Mouse (Mus musculus) heart, adult 18-20 months (tissue): ENCODE measurements around the gene Dcaf15. TPM values are rescaled to one million over a fixed set of nuclear protein-coding genes. Genes with fewer than 3 reads are reported as not detected.
A peak's percentile ranks its signal among the peaks of the same experiment; 100 is the strongest.

Experiments
- DNase-seq, 2 experiments: peaks; one replicate each; pipeline ENCODE4 v3.0.0; 2021 to 2022; ENCODE audit warnings: mixed read lengths in 1 of 2
- microRNA-seq, 2 experiments: library from miRNA; unstranded; fragments of <30 nt; microRNA quantifications; one replicate each; pipeline ENCODE4 v1.2.0; 2022
- total RNA-seq, 2 experiments: library from RNA; stranded (reverse); gene quantifications; 2 replicates each; pipeline ENCODE4 v1.2.3; 2021

The Dcaf15 gene
- total RNA-seq, 2 experiments from 2014 or later, result 7.2 to 7.3 TPM

DNA sequence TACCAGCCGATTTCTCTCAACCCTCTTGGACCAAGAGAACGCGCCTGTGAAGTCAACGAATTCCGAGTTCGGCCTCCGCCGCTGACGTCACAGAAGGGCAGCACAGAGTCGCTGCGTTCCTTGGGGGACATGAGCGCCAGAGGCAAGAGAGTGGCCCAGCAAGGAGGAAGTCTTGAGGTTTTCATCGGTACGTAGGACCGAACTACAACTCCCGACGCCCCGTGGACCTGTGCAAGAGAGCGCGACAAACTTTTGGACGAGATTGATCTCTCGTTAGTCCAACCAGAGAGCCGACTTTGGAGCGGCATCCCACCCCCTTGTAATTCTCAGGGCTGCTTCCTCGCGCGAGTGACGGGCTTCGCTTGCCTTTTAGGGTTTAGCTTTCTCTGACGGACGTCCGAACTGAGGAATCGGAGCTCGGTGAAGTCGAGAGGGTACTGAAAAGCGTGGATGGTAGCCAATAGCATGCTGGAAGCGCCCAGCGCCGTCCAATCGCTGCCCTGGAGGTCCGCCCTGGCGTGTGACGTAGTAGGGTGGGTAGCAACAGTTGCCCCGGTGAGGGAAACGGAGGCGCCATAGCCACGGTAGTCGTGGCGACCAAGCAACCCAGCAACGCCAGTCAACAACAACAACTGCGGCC is 38.2 kb downstream of the Dcaf15 start, which contains the start of gene Rfx1:
TSS of gene Rfx1 (plus strand) at position 544 of the 640 bp plus-strand sequence.
- DNase-seq, result peak; percentile 100

DNA sequence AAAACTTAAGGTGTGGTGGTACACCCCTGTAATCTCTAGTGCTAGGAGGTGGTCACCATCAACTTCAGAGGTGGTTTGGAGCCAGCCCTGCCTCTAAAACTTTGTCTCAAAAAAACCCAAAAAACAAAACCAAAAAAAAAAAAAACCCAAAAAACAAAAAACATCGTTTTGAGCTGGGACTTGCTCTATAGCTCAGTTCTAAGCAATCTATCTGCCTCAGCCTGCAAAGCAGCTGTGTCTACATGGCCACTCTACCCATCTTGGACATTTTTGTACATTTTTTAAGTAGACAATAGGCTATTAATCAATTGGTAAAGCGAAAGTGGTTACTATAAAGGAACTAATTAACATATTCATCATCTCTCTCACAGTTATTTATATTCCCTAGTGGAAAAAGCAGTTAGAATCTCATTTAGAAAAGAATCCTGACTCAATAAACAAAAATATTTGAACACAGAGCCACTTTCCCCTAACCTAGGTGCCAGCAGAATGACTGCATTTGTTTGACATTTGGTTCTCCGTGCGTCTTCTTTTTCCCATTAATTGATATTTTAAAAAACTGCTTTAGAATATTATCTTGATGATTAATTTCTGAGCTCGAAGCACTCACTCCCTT is 39.0 kb downstream of the Dcaf15 start:
- no peak for DNase-seq

DNA sequence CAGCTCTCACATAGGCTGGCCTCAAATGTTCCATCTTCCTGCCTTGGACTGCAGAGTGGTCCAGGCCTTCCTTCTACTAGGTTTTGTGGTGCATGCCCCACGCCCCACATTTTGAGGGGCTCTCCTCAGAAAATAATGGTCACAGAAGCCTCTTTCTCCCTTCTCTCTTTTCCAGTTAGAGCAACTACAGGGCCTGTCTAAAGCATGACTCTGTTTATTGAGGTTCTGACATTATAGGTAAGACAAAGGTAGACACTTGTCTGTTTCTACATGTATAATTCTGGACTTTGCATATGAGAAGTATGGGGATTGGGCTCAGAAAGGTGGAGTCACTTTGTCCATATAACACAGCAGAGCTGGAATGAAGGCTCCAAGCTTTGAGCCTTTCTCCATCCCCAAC is 39.5 kb downstream of the Dcaf15 start, which contains the start of gene Gm10643:
TSS of gene Gm10643 (minus strand) at position 101 of the 400 bp plus-strand sequence.
- no peak for DNase-seq

DNA sequence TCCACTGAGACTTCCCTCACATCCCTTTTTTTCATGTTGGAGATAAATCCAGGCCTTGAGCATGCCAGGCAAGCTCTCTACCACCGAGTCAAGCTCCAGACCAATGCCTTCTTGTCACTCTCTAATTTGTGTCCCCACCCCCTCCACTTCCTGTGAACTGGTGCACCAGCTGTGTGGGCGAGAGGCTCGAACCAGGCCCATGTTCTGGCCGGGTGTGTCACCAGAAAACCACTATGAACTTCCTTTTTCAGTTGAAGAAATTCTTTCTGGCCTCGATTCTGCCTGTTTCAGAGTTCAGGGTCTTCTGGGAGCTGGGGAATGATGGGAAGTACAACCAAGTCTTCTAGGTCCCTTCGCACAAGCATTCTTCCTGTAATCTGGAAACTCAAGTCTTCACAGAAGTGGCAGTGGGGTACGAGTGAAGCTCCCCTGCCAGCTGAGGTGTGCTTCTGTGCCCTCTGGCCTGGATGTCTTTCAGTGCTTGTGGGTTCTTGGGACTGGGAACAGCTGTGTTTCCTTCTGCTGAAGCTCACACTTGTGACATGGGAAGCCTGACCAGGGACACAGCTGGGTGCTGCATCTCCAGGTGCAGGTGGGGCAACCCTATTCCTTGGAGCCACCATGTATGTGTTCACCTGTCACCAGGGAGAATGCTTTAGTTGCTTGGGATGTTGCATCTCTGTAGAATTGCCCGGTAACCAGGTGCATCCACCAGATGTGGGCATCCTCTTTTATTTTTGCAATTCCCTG is 40.5 kb downstream of the Dcaf15 start:
- peak; percentile 37 to 71 for DNase-seq

DNA sequence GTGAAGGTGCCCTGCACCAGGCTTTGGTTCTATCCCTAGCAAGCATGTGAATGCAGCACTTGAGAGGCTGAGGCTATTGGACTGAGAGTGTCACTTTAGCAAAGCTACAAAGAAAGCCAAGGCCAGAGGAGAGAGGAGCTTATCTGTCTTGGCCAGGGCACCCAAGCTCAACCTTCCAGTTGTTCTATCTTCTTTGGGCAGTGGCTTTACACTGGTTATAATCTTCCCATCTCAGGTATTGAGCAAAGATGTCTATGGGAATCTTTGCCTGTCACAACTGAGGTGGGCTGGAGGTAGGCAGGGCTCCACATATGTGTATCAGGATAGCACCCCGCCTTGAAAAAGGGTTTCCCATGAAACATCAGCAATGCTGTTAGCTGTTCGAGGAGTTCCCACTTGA is 44.3 kb downstream of the Dcaf15 start:
- no peak for DNase-seq

DNA sequence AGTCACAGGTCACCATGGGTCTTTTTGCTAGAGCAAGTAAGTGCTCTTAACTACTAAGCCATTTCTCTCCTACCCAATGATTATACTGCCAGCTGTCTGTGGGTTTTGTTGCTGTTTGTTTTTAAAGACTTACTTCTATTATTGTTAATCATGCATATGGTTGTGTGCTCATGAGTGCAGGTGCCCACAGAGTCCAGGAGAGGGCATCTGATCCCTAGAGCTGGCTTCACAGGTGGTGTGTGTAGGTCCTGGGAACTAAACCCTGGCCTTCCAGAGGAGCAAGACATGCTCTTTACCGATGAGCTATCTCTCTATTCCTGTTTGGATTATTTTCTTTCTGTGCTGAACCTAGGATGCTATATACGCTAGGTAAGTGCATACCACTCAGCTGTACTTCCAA is 45.3 kb downstream of the Dcaf15 start:
- no peak for DNase-seq

DNA sequence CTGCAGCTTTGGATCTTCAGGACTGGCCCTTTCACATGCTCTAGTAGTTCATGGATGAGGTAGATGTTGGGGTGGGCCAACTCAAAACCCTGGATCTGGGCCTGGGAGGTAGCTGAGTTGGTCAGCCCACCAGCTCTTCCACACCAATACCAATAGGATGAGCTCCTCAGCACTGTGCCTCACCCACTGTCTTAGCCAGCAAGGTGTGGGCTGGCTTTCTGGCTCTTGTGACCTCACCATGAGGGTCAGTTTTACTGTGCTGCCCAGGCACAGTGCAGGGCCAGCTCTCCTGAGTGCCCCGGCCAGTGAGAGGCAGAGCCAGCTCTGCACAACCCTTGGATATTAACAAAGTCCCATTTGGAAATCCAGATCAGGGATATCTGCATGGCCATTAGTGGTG is 46.7 kb downstream of the Dcaf15 start:
- no peak for DNase-seq

DNA sequence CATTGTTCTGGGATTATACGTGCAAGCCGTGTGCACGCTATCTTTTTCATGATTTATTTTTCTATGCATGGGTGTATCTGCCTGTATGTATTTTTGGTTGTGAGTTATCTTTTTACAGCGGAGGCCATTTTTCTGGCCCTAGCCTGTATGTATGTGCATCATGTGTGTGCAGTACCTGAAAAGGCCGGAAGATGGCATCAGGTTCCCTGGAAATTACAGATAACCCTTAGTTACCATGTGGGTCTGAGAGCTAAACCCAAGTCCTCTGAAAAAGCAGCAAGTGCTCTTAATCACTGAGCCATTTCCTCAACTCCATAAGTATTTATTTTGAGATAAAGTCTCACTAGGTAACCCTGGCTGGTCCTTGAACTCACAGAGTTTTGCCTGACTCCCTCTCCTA is 51.3 kb downstream of the Dcaf15 start:
- DNase-seq, result no peak

DNA sequence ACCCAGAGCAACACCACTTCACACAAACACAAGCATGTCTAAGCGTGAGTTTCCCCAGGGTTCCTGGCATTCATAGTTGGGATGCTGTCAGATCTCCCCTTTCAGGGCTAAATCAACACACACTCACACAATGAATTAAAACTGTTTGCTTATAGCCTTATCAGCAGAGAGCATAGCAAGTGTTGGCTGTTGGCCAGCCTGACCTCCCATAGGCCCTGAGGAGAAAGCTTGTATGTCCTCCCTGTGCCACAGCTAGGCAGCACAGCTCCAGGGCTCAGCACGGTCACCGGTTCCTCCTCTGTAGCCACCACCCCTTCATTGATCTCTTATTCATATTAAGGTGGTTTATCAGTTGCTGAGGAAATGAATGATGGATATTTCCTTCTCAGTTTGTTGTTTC is 51.8 kb downstream of the Dcaf15 start:
- no peak for DNase-seq

DNA sequence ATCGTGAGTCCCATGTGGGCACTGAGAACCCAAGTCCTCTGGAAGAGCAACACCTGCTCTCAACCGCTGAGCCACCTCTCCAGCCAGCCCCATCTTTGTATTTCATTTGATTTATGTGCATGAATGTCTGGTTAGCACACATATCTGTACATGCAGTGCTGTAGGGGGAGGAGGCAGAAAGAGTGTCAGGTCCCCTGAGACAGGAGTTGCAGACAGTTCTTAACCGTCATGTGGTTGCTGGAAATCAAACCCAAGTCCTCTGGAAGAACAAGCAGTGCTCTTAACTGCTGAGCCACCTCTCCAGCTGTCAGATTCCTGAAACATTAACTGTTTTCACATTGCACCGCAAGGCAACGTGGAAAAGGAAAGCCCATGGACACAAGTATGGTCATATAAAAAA is 56.4 kb downstream of the Dcaf15 start:
- DNase-seq, result peak; percentile 12 to 56

Small RNA genes lying within 50 kb of the gene (microRNA-seq; reads per million reads assigned to microRNA genes)
- 0 reads per million in 2 experiments for gene Mir709

Other genes starting within 250 kb of the Dcaf15 start
- gene Adgrl1, start 204.7 kb downstream of the Dcaf15 start, total RNA-seq, result 10 to 100 TPM in 1 of 2 experiments, 1 to 10 TPM in 1; 9.9 to 10.9 TPM
- 1 to 10 TPM; 1.4 to 1.7 TPM for gene Gm10644, start 149.6 kb downstream of the Dcaf15 start, total RNA-seq
- 1 to 10 TPM; 1.3 to 2.0 TPM for gene Asf1b, start 149.3 kb downstream of the Dcaf15 start, total RNA-seq
- gene Prkaca, start 131.8 kb downstream of the Dcaf15 start, total RNA-seq, result 100 to 1,000 TPM; 327 to 347 TPM
- gene Samd1, start 107.1 kb downstream of the Dcaf15 start, total RNA-seq, result 10 to 100 TPM; 22.0 to 26.7 TPM
- gene 1700067K01Rik, start 103.3 kb downstream of the Dcaf15 start, total RNA-seq, result under 1 TPM in 1 of 2 experiments, not detected in 1; 0.20 TPM
- 1 to 10 TPM; 2.0 to 3.1 TPM for gene 2210011C24Rik, start 92.6 kb downstream of the Dcaf15 start, total RNA-seq
- under 1 TPM; 0.30 to 0.33 TPM for gene Palm3, start 83.3 kb downstream of the Dcaf15 start, total RNA-seq
- 1 to 10 TPM; 3.1 to 5.4 TPM for gene Il27ra, start 62.2 kb downstream of the Dcaf15 start, total RNA-seq
- gene Rln3, start 59.8 kb downstream of the Dcaf15 start, total RNA-seq, result not detected
- gene Gm10643, start 39.6 kb downstream of the Dcaf15 start, total RNA-seq, result 1 to 10 TPM; 4.2 to 5.0 TPM
- gene Rfx1, start 37.9 kb downstream of the Dcaf15 start, total RNA-seq, result 1 to 10 TPM; 8.3 to 9.1 TPM
- under 1 TPM in 1 of 2 experiments, not detected in 1; 0.10 TPM for gene Podnl1, start 21.2 kb upstream of the Dcaf15 start, total RNA-seq
- 10 to 100 TPM; 10.9 to 13.0 TPM for gene Cc2d1a, start 43.2 kb upstream of the Dcaf15 start, total RNA-seq
- gene 4930432K21Rik, start 43.3 kb upstream of the Dcaf15 start, total RNA-seq, result under 1 TPM; 0.35 to 0.59 TPM
- 1 to 10 TPM in 1 of 2 experiments, not detected in 1; 1.2 TPM for gene Nanos3, start 80.4 kb upstream of the Dcaf15 start, total RNA-seq
- gene Zswim4, start 132.3 kb upstream of the Dcaf15 start, total RNA-seq, result 1 to 10 TPM; 6.4 to 6.6 TPM
- 100 to 1,000 TPM; 213 to 219 TPM for gene D8Ertd738e, start 145.0 kb upstream of the Dcaf15 start, total RNA-seq
- 10 to 100 TPM; 12.0 to 15.1 TPM for gene Mri1, start 152.6 kb upstream of the Dcaf15 start, total RNA-seq
- 10 to 100 TPM in 1 of 2 experiments, 1 to 10 TPM in 1; 8.8 to 11.0 TPM for gene Ccdc130, start 165.6 kb upstream of the Dcaf15 start, total RNA-seq